Mouse (Mus musculus) hindbrain, embryonic 15.5 days (tissue): ENCODE data around the gene Cd93. TPM values are rescaled to one million over a fixed set of nuclear protein-coding genes. Genes with fewer than 3 reads are reported as not detected.

Source experiments
- ATAC-seq: fragments of 200-750 bp; cut with Nextera tagmentation; 2 replicates; pipeline ENCODE4 v1.8.0; 2017; ENCODE audit warnings: low read depth, moderate number of reproducible peaks, moderate TSS enrichment; ENCODE audit not compliant: low FRiP score
- H3K27ac ChIP-seq: fragments of 300-500 bp; sonication (generic); replicated peaks from 2 replicates; pipeline ENCODE4 v1.5.1; 2015; ENCODE audit warnings: mild to moderate bottlenecking, inconsistent platforms
- H3K27me3 ChIP-seq: fragments of 300-500 bp; sonication (generic); 2 replicates; pipeline ENCODE4 v1.6.1; 2015; ENCODE audit warnings: control low read depth, inconsistent platforms
- H3K36me3 ChIP-seq: fragments of 300-500 bp; sonication (generic); 2 replicates; pipeline ENCODE4 v1.6.1; 2015; ENCODE audit warnings: control low read depth, inconsistent platforms
- H3K4me1 ChIP-seq: fragments of 300-500 bp; sonication (generic); replicated peaks from 2 replicates; pipeline ENCODE4 v1.6.1; 2015; ENCODE audit warnings: control low read depth, inconsistent platforms
- H3K4me2 ChIP-seq: fragments of 300-500 bp; sonication (generic); 2 replicates; pipeline ENCODE4 v1.6.1; 2015; ENCODE audit warnings: moderate library complexity, mild to moderate bottlenecking, inconsistent platforms
- H3K4me3 ChIP-seq: fragments of 300-500 bp; sonication (generic); 2 replicates; pipeline ENCODE4 v1.5.1; 2015; ENCODE audit warnings: mild to moderate bottlenecking, inconsistent platforms
- H3K9ac ChIP-seq: fragments of 300-500 bp; sonication (generic); 2 replicates; pipeline ENCODE4 v1.6.1; 2015; ENCODE audit warnings: inconsistent platforms
- H3K9me3 ChIP-seq: fragments of 300-500 bp; sonication (generic); 2 replicates; pipeline ENCODE4 v1.6.1; 2016; ENCODE audit warnings: control low read depth, inconsistent platforms
- WGBS: fragments of 180-500 bp; shearing (Covaris S2); methylation state at CpG from one replicate; pipeline ENCODE4 v1.1.7; 2015; 5-methylcytosine and 5-hydroxymethylcytosine counted together
- polyA plus RNA-seq: library from polyadenylated mRNA; unstranded; fragments of >200 nt; fragmentation: Nextera tagmentation; extraction: Ambion mirVana; gene quantifications from 2 replicates; pipeline ENCODE4 v1.2.1, GENCODE M21; 2015

The Cd93 gene
- polyA plus RNA-seq, 1 experiment from 2014 or later, result 8.8 TPM

GRCm38 (mm10) chr2:148409141-148409540 lies 34.2 kb downstream of the Cd93 start:
- H3K36me3 ChIP-seq, result no peaks in the 10 kb centered on the region
- H3K27me3 ChIP-seq, result peaks cover 56% of the 10 kb centered on the region
- ATAC-seq, result peak; percentile 82; the same call in 1 of the 2 replicates
- no peak overlapping the region for H3K27ac ChIP-seq
- no peak overlapping the region for H3K4me2 ChIP-seq
- H3K4me1 ChIP-seq, result peaks cover 29% of the 10 kb centered on the region
- H3K9ac ChIP-seq, result no peak overlapping the region
- no peak overlapping the region for H3K4me3 ChIP-seq
- 16% methylated on average over 9 of the region's 9 CpGs for WGBS
- H3K9me3 ChIP-seq, result no peaks in the 10 kb centered on the region

DNA sequence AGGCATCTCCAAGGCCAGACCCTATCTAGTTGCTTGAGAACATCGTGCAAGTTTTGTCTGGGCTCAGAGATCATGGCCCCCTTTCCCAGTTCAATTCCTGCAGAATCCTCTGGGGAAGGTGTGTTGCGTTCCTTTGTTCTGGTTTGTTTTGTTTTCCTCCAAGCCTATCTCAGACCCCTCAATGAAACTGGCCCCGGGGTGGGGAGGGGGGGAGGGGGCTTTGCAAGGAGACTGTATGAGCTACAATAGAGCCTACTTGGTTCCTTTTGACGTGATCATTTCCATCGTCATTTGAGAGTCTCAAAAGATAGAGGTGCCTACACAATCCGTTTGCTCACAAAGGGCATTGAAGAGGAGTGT lies 34.6 kb downstream of the Cd93 start:
- ATAC-seq, result peak; percentile 15; the same call in 1 of the 2 replicates
- Histone ChIP-seq H3K9ac (no peak overlapping the region), H3K27me3 (peaks cover 58% of the 10 kb centered on the region), H3K4me1 (peaks cover 29% of the 10 kb centered on the region), H3K4me2 (peak overlapping the region; percentile 60; the same call in 1 of the 2 replicates), H3K9me3 (no peaks in the 10 kb centered on the region), H3K36me3 (no peaks in the 10 kb centered on the region), H3K27ac (no peak overlapping the region), H3K4me3 (no peak overlapping the region)
- 9% methylated on average over 6 of the region's 6 CpGs for WGBS

DNA sequence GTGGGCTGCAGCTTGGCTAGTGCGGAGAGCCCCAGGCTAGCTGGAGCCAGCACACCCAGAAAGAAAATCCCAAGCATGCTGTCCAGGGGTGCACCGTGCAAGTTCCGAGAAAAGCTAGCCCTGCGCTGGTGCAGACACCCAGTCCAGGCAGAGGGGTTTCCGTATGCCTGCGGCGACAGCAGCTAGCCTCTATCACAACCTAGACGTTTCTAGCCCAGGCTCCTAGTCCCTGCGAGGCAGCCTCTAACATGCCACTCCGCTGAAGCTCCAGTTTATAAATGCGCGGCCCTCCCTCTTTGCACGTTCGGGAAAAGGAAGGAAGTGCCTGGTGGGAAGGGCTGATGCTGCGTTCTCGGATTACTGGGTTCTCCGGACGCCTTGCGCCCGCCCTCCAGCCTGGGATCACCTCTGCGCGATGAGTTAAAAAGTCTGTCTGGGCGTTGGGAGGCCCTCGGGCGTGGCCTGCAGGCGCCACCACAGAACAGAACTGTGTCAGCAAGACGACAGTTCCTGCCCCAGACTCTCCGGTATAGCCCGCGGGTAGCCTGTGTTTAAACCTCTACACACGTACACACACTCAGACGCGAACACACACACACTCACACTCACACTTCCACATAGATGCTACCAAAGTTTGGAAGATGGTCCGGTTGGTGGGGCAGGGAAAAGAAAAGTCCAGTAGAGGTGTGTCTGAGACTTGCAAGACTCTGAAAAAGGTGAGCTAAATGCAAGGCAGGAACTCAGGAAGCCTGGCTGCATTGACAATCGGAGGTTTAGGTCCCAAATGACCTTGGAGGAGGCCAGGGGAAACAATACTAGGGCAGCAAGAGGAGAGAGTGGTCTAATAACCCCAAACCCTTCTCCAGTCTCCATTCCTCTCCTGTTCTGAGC lies 35.2 kb downstream of the Cd93 start, which contains the start of gene Thbd:
Gene Thbd, minus strand, starts transcription at position 319 of the 891 bp plus-strand sequence.
- no peaks in the 10 kb centered on the region for H3K9me3 ChIP-seq
- peak within 1 kb of the TSS; percentile 60 for H3K4me2 ChIP-seq
- peak; percentile 71 for ATAC-seq
- WGBS, result 2% methylated on average over 35 of the region's 35 CpGs
- H3K4me3 ChIP-seq, result peak within 1 kb of the TSS; percentile 41
- H3K4me1 ChIP-seq, result peaks cover 29% of the 10 kb centered on the region
- no peak within 1 kb of the TSS for H3K27ac ChIP-seq
- 0 out of 2 replicates have a peak within 1 kb of the TSS, but pooled peaks have one; percentile 36 for H3K9ac ChIP-seq
- peaks cover 58% of the 10 kb centered on the region for H3K27me3 ChIP-seq
- no peaks in the 10 kb centered on the region for H3K36me3 ChIP-seq

DNA sequence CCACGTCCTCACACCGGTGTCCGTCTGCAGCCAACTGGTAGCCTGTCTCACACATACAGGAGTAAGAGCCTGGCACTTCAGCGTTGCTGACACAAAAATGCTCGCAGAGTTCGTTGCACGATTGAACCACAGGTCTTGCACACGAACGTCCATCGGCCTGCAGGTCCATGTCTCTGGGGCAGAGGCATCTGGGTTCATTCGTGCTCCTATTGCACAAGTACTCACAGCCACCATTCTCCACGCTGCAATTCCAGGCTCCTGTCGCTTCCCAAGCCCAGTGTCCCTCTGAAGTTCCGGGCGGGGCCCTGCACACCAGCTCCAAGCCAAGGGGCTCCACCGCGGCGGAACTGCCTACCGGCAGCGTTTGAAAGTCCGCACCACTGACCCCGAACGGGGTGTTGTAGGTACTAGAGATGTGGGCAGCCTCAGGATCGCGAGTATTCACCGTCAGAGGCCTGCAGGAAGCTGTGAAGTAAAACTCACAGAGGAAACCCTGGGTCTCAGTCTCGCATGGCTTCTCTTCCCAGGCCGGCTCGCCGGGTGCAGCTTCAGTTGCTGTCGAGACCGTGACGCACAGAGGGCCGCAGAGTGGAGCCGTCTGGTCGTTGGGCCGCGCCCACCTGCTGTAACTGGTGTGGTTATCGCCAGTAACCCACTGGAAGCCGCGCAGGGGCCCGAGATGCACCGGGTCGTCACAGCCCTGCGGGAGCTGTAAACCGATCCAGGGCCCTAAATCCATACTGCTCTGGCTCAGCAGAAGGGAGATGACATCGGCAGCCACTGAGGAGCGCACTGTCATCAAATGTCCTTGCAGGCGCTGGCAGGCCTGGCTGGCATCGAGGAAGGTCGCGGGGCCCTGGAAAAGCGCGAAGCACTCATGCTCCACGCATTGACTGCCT lies 36.1 kb downstream of the Cd93 start:
- H3K9me3 ChIP-seq, result no peaks in the 10 kb centered on the region
- H3K4me1 ChIP-seq, result peaks cover 29% of the 10 kb centered on the region
- H3K36me3 ChIP-seq, result no peaks in the 10 kb centered on the region
- 0 out of 2 replicates have a peak overlapping the region, but pooled peaks have one; percentile 36 for H3K9ac ChIP-seq
- peak; percentile 59 for ATAC-seq
- H3K27me3 ChIP-seq, result peaks cover 58% of the 10 kb centered on the region
- 5% methylated on average over 55 of the region's 55 CpGs for WGBS
- H3K27ac ChIP-seq, result no peak overlapping the region
- peak overlapping the region; percentile 41 for H3K4me3 ChIP-seq
- H3K4me2 ChIP-seq, result peak overlapping the region; percentile 60

DNA sequence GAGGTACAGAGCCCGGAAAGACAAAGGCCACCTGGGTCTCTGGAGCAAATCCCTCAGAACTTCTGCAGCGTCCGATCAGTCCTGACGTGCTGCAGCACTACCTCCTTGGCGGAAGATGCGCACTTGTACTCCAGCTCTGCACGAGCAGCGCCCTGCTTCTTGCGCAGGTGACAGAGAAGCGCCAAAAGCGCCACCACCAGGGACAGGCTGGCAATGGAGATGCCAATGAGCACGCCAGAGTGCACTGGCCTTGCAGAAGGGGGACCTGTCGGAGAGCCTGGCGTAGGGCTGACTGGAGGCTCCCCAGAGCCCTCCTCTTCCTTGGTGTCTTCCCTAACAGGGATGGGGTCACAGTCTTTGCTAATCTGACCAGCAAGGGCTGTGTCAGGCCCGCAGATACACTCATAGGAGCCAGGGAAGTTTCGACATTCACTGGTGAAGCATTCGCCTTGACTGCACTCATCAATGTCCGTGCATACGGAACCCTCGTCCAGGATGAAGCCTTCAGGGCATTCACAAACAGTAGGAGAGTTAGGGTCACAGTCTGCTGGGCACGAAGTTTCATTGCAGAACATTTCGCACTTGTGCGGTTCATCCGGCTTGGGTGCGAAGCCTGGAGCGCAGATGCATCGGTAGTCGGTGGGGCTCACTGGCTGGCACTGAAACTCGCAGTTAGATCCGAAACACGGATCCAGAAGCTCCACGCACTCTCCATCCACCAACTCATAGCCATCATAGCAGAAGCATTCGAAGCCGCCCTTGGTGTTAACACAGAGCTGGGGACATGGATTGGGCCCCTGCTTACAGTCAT lies 37.0 kb downstream of the Cd93 start:
- peak overlapping the region; percentile 41 for H3K4me3 ChIP-seq
- H3K9me3 ChIP-seq, result no peaks in the 10 kb centered on the region
- no peak overlapping the region for H3K27ac ChIP-seq
- H3K36me3 ChIP-seq, result no peaks in the 10 kb centered on the region
- H3K4me2 ChIP-seq, result peak overlapping the region; percentile 60
- peaks cover 58% of the 10 kb centered on the region for H3K27me3 ChIP-seq
- peak; percentile 19; the same call in 1 of the 2 replicates for ATAC-seq
- H3K9ac ChIP-seq, result 0 out of 2 replicates have a peak overlapping the region, but pooled peaks have one; percentile 19
- peaks cover 29% of the 10 kb centered on the region for H3K4me1 ChIP-seq
- WGBS, result 13% methylated on average over 34 of the region's 34 CpGs

GRCm38 (mm10) chr2:148404906-148405305 lies 38.5 kb downstream of the Cd93 start:
- H3K4me2 ChIP-seq, result no peak overlapping the region
- ATAC-seq, result no peak
- H3K27ac ChIP-seq, result no peak overlapping the region
- WGBS, result 77% methylated on average over 5 of the region's 5 CpGs
- H3K27me3 ChIP-seq, result peaks cover 54% of the 10 kb centered on the region
- H3K9me3 ChIP-seq, result no peaks in the 10 kb centered on the region
- peaks cover 29% of the 10 kb centered on the region for H3K4me1 ChIP-seq
- no peak overlapping the region for H3K4me3 ChIP-seq
- H3K36me3 ChIP-seq, result no peaks in the 10 kb centered on the region
- H3K9ac ChIP-seq, result no peak overlapping the region

DNA sequence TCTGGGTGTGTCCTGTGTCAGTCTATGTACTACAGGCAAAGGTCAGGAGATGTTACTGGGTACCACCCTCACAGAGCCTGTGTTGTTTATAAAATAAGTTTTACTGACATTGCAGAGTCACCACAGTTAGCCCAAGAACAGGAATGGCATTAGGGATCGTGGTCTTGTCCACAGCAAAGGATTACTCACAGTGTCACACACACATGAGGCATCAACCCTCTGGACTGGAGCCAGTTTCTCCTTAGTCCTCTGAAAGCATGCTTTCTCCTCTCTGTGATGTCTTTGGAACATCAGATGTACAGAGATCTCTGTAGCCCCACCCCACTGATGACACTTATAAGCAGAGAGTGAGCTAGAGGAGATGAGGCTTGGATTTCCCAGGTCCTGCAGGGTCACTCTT lies 41.1 kb downstream of the Cd93 start:
- Histone ChIP-seq H3K9me3 (no peaks in the 10 kb centered on the region), H3K4me3 (no peak overlapping the region), H3K36me3 (no peaks in the 10 kb centered on the region), H3K4me1 (peaks cover 24% of the 10 kb centered on the region), H3K9ac (no peak overlapping the region), H3K27ac (no peak overlapping the region), H3K4me2 (no peak overlapping the region), H3K27me3 (peaks cover 30% of the 10 kb centered on the region)
- no peak for ATAC-seq
- WGBS, result 82% methylated on average over 1 of the region's 1 CpGs

DNA sequence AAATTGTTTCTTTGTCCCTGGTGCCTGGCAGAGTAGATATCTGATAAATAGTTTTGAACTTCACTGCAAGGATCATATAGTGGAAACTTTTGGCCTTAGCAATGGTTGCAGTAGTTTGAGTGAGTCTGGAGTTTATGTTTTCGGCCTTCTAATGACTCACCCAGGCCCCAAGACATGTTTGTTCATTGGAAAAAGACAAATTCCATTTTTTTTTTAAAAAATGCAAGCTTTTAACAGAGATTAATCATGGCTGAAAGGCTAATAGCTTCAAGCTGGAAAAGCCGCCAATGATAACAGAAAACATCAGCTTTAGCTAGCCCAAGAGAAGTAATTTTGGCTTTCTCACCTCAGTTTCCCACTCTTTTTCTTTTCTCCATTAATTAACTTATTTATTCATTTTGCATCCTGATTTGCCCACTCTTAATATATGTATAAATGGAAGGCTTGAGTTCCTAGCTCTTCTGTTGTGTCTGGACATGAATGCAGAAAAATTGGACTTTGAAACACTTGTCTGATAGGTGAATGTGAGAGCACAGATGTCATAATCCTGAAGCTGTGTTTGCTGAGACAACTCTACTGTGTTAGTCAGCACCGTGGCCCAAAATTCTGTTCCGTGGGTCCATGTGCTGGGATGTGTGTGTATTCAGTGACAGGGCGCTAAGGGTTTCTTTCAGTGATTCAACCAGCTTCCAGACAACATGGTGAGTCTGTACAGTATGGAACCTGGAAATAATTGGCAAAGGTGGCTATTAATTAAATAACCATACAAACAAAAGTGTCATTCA lies 44.3 kb downstream of the Cd93 start:
- 92% methylated on average over 5 of the region's 5 CpGs for WGBS
- ATAC-seq, result no peak
- Histone ChIP-seq H3K4me2 (no peak overlapping the region), H3K27ac (no peak overlapping the region), H3K4me1 (peaks cover 27% of the 10 kb centered on the region), H3K9me3 (no peaks in the 10 kb centered on the region), H3K4me3 (no peak overlapping the region), H3K36me3 (no peaks in the 10 kb centered on the region), H3K9ac (no peak overlapping the region), H3K27me3 (peaks cover 5% of the 10 kb centered on the region; the same call in 1 of the 2 replicates)

DNA sequence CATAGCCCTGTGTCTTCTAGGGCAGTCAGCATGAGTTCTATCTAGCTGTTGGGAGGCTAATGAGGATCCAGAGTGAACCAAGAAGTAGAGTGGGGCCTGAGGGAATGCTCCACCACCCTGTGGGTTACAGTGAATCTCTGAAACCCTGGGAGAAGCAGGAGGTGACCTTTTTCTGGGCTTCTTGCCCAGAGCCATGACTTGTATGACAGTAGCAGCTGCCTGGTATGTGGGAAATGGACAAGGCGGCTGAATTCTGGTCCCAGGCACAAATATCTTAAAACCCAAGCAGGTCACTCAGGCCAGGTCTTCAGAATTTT lies 45.6 kb downstream of the Cd93 start:
- H3K9me3 ChIP-seq, result no peaks in the 10 kb centered on the region
- peaks cover 10% of the 10 kb centered on the region; the same call in 1 of the 2 replicates for H3K27me3 ChIP-seq
- no peak for ATAC-seq
- peak overlapping the region; percentile 99 for H3K4me2 ChIP-seq
- H3K9ac ChIP-seq, result no peak overlapping the region
- H3K36me3 ChIP-seq, result no peaks in the 10 kb centered on the region
- WGBS, result 90% methylated on average over 1 of the region's 1 CpGs
- H3K27ac ChIP-seq, result no peak overlapping the region
- H3K4me3 ChIP-seq, result no peak overlapping the region
- peaks cover 27% of the 10 kb centered on the region for H3K4me1 ChIP-seq

DNA sequence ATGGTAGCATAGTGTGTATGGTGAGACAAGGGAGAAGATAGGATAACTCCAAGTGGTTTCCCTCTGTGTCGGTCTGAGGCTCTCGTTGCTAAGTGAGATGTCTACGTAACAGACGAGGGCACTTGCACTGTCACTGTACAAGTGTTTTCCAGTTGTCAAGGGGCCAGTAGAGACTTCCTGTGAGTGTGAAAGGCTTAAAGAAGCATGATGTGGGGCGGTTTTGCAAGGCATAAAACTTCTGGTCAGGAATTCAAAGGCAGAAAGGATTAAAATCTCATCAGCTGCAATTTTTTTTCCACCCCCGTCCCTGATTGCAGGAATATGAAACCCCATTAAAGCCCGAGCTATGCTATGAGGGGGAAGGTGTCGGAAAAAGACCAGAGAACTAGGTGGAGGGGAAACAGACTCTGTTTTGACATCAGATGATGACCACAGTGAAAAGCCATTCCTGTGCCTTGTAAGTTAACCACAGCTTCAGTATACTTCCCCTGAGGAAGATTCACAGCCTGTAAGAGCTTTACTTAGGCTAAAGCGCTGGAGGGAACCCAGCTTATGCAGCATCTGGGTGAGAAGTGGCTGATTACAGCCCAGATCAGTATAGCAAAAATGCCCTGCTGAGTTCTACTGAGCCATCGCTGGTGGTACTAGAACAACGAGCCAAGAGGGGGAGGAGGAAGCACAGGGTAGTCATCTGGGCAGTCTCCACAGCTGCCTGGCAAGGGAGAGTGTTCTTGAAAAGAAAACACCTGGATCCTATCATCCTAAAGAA lies 46.2 kb downstream of the Cd93 start:
- Histone ChIP-seq H3K9me3 (no peaks in the 10 kb centered on the region), H3K9ac (no peak overlapping the region), H3K36me3 (no peaks in the 10 kb centered on the region), H3K4me2 (peak overlapping the region; percentile 99), H3K27ac (no peak overlapping the region), H3K4me3 (no peak overlapping the region), H3K27me3 (peaks cover 10% of the 10 kb centered on the region; the same call in 1 of the 2 replicates), H3K4me1 (peaks cover 27% of the 10 kb centered on the region)
- ATAC-seq, result no peak
- WGBS, result 72% methylated on average over 11 of the region's 11 CpGs
